Mouse (Mus musculus) C2C12 (cell line): ENCODE data around the gene Kif13a.

ENCODE experiments used
- CTCF ChIP-seq: IDR thresholded peaks from one replicate; pipeline ENCODE4 v1.5.1; 2011; ENCODE audit not compliant: control insufficient read depth, insufficient read depth, insufficient read length
- FOSL1 ChIP-seq: IDR thresholded peaks from one replicate; pipeline ENCODE4 v1.8.0; 2011; ENCODE audit warnings: mild to moderate bottlenecking, low read length; ENCODE audit not compliant: poor library complexity, insufficient read depth, severe bottlenecking
- USF1 ChIP-seq: IDR thresholded peaks from one replicate; pipeline ENCODE4 v1.6.1; 2011; ENCODE audit warnings: low read depth, mild to moderate bottlenecking, control low read depth, moderate library complexity

DNA sequence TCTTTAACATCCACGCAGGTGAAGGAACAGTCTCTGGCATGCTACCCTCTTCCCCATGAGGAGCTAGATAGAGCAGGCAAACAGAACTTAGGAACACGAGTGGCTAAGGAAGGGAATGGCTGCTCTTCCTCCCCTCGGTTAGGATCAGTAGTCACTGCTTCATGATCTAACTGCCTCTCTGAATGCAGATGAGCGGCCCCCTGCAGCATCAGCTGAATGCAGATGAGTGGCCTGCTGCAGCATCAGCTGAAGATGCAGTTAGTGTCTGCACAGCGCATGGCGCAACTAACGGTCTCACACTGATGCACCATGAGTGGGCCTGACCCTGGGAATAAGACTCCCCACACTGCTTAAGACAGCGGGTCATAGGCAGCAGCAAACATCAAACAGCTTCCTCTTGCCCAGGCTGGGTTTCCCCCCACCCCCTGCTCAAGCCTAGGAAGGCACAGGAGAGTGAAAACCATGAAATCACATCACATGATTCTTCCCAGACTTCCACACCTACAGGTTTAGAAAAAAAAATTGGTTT is 170.3 kb downstream of the Kif13a start:
- TF ChIP-seq USF1 (no peak), CTCF (no peak), FOSL1 (no peak)
